Mouse (Mus musculus) bone marrow macrophage, adult 2 months (primary cell): Measurements from ENCODE around the gene Pnmal1.

Source experiments
- CTCF ChIP-seq: IDR thresholded peaks from 2 replicates; pipeline ENCODE4 v1.5.1; 2012; ENCODE audit warnings: low read depth, mild to moderate bottlenecking, low read length, moderate library complexity
- POLR2A ChIP-seq: IDR thresholded peaks from 2 replicates; pipeline ENCODE4 v1.6.1; 2012; ENCODE audit warnings: mild to moderate bottlenecking, low read depth, low read length, borderline replicate concordance

DNA sequence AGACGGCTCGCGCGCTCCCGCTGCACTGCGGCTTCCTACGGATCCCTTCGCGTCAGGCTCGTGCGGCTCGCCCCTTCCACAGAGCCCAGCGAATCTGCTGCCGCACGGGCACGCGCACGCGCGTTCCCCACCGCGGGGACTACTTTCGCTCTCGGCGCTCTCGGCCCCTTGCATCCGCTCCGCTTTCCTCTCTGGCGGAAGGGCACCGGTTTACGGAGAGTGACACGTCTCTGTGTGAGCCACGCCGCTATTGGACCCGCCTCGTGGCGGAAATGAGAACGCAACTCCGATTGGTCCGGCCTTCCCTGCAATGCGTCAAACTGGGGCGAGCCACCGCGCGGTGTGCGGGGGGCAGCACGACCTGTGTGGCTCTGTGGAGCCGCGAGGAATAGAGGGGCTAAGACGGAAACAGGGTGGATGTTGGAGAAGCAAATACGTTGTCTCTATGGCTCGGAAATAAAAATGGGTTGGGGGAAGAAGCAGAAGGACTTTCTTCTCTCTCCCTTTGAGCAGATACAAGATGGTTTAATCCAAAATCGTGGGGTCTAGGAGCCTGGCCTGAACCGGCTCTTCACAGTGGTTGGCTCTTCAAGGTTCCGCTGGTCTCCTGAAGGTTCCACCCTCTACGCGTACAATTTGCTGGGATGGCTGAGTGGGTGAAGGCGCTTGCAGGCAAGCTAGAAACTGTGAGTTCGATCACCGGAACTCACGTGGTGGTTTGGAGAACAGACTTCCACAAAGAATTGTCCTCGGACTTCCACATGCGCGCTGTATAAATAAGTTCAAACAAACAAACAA lies 35.2 kb upstream of the Pnmal1 start, which contains the start of gene Calm3:
- TF ChIP-seq POLR2A (no peak), CTCF (no peak)
